8 mouse cellular contexts compared by ENCODE assay signal in genomic region chr4:46451758-46452480, GRCm38 (mm10). TPM values are rescaled to one million over a fixed set of nuclear protein-coding genes. Genes with fewer than 3 reads are reported as not detected.
DNase-seq lines count a peak whose midpoint lies in the region; ATAC-seq and TF ChIP-seq lines count a peak whose summit lies in the region.

No protein-coding gene starts in this region.

- peak; percentile 34 to 62 for DNase-seq in monocyte, adult 2 months (ENCODE audit: low read depth in 1 of 2, low spot score in 2 of 2)
- DNase-seq in heart, adult 9 months (ENCODE audit: low spot score in 2 of 2): peak; percentile 75 to 77
- DNase-seq in kidney, adult 9 months: peak; percentile 73
- DNase-seq in midbrain, postnatal 0 days (ENCODE audit: low spot score): peak; percentile 86
- peak; percentile 47 to 59 for DNase-seq in spleen, postnatal 14 days (ENCODE audit: low spot score in 2 of 2)

- no peaks in the 10 kb centered on the region for H3K36me3 ChIP-seq in embryonic facial prominence, embryonic 12.5 days
- H3K36me3 ChIP-seq in limb, embryonic 15.5 days: no peaks in the 10 kb centered on the region
- H3K36me3 ChIP-seq in midbrain, postnatal 0 days (ENCODE audit: insufficient read depth, low read length): no peaks in the 10 kb centered on the region

- H3K27me3 ChIP-seq in embryonic facial prominence, embryonic 12.5 days: no peaks in the 10 kb centered on the region
- no peaks in the 10 kb centered on the region for H3K27me3 ChIP-seq in limb, embryonic 15.5 days
- H3K27me3 ChIP-seq in midbrain, postnatal 0 days (ENCODE audit: insufficient read depth, low read length): no peaks in the 10 kb centered on the region

- peak overlapping the region; percentile 100 for H3K27ac ChIP-seq in embryonic facial prominence, embryonic 12.5 days
- peak overlapping the region; percentile 99 for H3K27ac ChIP-seq in limb, embryonic 15.5 days
- H3K27ac ChIP-seq in midbrain, postnatal 0 days (ENCODE audit: low read depth, low read length): peak overlapping the region; percentile 94

- peak overlapping the region; percentile 88 for H3K4me3 ChIP-seq in embryonic facial prominence, embryonic 12.5 days
- peak overlapping the region; percentile 86 for H3K4me3 ChIP-seq in limb, embryonic 15.5 days
- H3K4me3 ChIP-seq in midbrain, postnatal 0 days (ENCODE audit: low read depth, low read length): peak overlapping the region; percentile 92

- under 1% methylated on average over 94 of the region's 111 CpGs for WGBS in embryonic facial prominence, embryonic 12.5 days
- WGBS in limb, embryonic 15.5 days: under 1% methylated on average over 86 of the region's 111 CpGs
- 2% methylated on average over 83 of the region's 111 CpGs for WGBS in midbrain, postnatal 0 days

- peak overlapping the region; percentile 86 for H3K4me2 ChIP-seq in embryonic facial prominence, embryonic 12.5 days (replicated peaks)
- peak overlapping the region; percentile 81 for H3K4me2 ChIP-seq in limb, embryonic 15.5 days
- peak overlapping the region; percentile 61 for H3K4me2 ChIP-seq in midbrain, postnatal 0 days (ENCODE audit: low read depth, low read length, poor library complexity, severe bottlenecking)

- no peak for ATAC-seq in monocyte, adult 5-6 weeks (replicated peaks; ENCODE audit: insufficient number of reproducible peaks, low FRiP score, low TSS enrichment, poor library complexity, severe bottlenecking)
- ATAC-seq in embryonic facial prominence, embryonic 12.5 days (ENCODE audit: insufficient number of reproducible peaks, insufficient read depth, low FRiP score, low TSS enrichment): no peak
- ATAC-seq in limb, embryonic 15.5 days (ENCODE audit: insufficient number of reproducible peaks, low FRiP score, low TSS enrichment, low read depth): peak; percentile 21; the same call in 1 of the 2 replicates
- peak; percentile 73 for ATAC-seq in midbrain, postnatal 0 days (ENCODE audit: low FRiP score)

- H3K4me1 ChIP-seq in embryonic facial prominence, embryonic 12.5 days: peaks cover 28% of the 10 kb centered on the region
- peaks cover 30% of the 10 kb centered on the region for H3K4me1 ChIP-seq in limb, embryonic 15.5 days
- H3K4me1 ChIP-seq in midbrain, postnatal 0 days (ENCODE audit: insufficient read depth, low read length): no peaks in the 10 kb centered on the region

- H3K9ac ChIP-seq in embryonic facial prominence, embryonic 12.5 days: peak overlapping the region; percentile 99
- H3K9ac ChIP-seq in limb, embryonic 15.5 days: peak overlapping the region; percentile 95
- peak overlapping the region; percentile 90 for H3K9ac ChIP-seq in midbrain, postnatal 0 days (replicated peaks; ENCODE audit: low read length, poor library complexity, severe bottlenecking)

- no peak for TF ChIP-seq CTCF in midbrain, postnatal 0 days (IDR thresholded peaks at IDR 0.05)

- H3K9me3 ChIP-seq in embryonic facial prominence, embryonic 12.5 days: no peaks in the 10 kb centered on the region
- H3K9me3 ChIP-seq in limb, embryonic 15.5 days: no peaks in the 10 kb centered on the region
- H3K9me3 ChIP-seq in midbrain, postnatal 0 days (ENCODE audit: low read length): no peaks in the 10 kb centered on the region

RNA-seq across cellular contexts. Expression of gene Anp32b, which starts 1.2 kb away (rescaled TPM):
- 36.8 to 64.0 TPM (median 47.0 TPM) in 3 replicates for total RNA-seq in monocyte, adult 5-6 weeks (2017)
- 329 and 349 TPM in 2 replicates for polyA plus RNA-seq in embryonic facial prominence, embryonic 12.5 days (2016; fragmentation: Nextera tagmentation; extraction: Ambion mirVana)
- polyA plus RNA-seq in limb, embryonic 15.5 days (2015; fragmentation: Nextera tagmentation; extraction: Ambion mirVana): 235 and 258 TPM in 2 replicates
- total RNA-seq in midbrain, postnatal 0 days (2014; rRNA removed): 2.7 and 5.0 TPM in 2 replicates
- 45.8 and 50.5 TPM in 2 replicates for polyA plus RNA-seq in midbrain, postnatal 0 days (2015; fragmentation: Nextera tagmentation; extraction: Ambion mirVana)

RNA-seq across cellular contexts. Expression of gene Nans, which starts 37.1 kb away (rescaled TPM):
- total RNA-seq in monocyte, adult 5-6 weeks (2017): 38.6 to 51.6 TPM (median 42.3 TPM) in 3 replicates
- polyA plus RNA-seq in embryonic facial prominence, embryonic 12.5 days (2016; fragmentation: Nextera tagmentation; extraction: Ambion mirVana): 85.6 and 90.7 TPM in 2 replicates
- polyA plus RNA-seq in limb, embryonic 15.5 days (2015; fragmentation: Nextera tagmentation; extraction: Ambion mirVana): 94.4 and 94.7 TPM in 2 replicates
- total RNA-seq in midbrain, postnatal 0 days (2014; rRNA removed): 92.0 and 94.5 TPM in 2 replicates
- polyA plus RNA-seq in midbrain, postnatal 0 days (2015; fragmentation: Nextera tagmentation; extraction: Ambion mirVana): 56.9 and 59.6 TPM in 2 replicates

RNA-seq across cellular contexts. Expression of gene Hemgn, which starts 38.6 kb away (rescaled TPM):
- total RNA-seq in monocyte, adult 5-6 weeks (2017): 0.95 to 1.4 TPM (median 0.96 TPM) in 3 replicates
- polyA plus RNA-seq in embryonic facial prominence, embryonic 12.5 days (2016; fragmentation: Nextera tagmentation; extraction: Ambion mirVana): 2.5 and 2.8 TPM in 2 replicates
- 0.77 and 2.4 TPM in 2 replicates for polyA plus RNA-seq in limb, embryonic 15.5 days (2015; fragmentation: Nextera tagmentation; extraction: Ambion mirVana)
- not detected in 2 replicates for total RNA-seq in midbrain, postnatal 0 days (2014; rRNA removed)
- polyA plus RNA-seq in midbrain, postnatal 0 days (2015; fragmentation: Nextera tagmentation; extraction: Ambion mirVana): not detected in 2 replicates

Comparison
In these comparisons a context has a peak if more than half of its experiments do, and no peak if none do; other contexts are left out.
1. ATAC-seq: peak in limb, embryonic 15.5 days (single experiment) and midbrain, postnatal 0 days (single experiment); none in monocyte, adult 5-6 weeks (single experiment) and embryonic facial prominence, embryonic 12.5 days (single experiment).
2. Peak in every context shown above with its lines, with median percentiles within 50 percentile points of each other: DNase-seq, H3K27ac ChIP-seq, H3K4me2 ChIP-seq, H3K4me3 ChIP-seq and H3K9ac ChIP-seq.